Mouse (Mus musculus): Measurements from ENCODE around the gene Pigk.
"Not testable (repeated sequence)": the region's sequence is repeated elsewhere in the genome, so short reads cannot be mapped to it uniquely, and the experiment has no call there.

Pigk gene

GRCm38 (mm10) chr3:152713991-152714902, at the start of gene Pigk:
Gene Pigk (plus strand): TSS chr3:152714100.
- peak; percentile 75 for DNase-seq (ENCODE audit: low spot score)

GRCm38 (mm10) chr3:152666991-152667355, 46.9 kb upstream of the Pigk start:
- DNase-seq (ENCODE audit: low spot score): no peak

GRCm38 (mm10) chr3:152667356-152668211, 46.3 kb upstream of the Pigk start:
- no peak for DNase-seq (ENCODE audit: low spot score)

- no peak for DNase-seq (ENCODE audit: low spot score)
These were observed 45.7 kb upstream of the Pigk start, which contains the start of gene Ak5 for GRCm38 (mm10) chr3:152668239-152668638. Gene Ak5 (minus strand): TSS chr3:152668360.

GRCm38 (mm10) chr3:152668793-152669192, 45.1 kb upstream of the Pigk start:
- no peak for DNase-seq (ENCODE audit: low spot score)

- DNase-seq (ENCODE audit: low spot score): no peak
These were observed 44.1 kb upstream of the Pigk start for GRCm38 (mm10) chr3:152669783-152670182.

- DNase-seq (ENCODE audit: low spot score): no peak
These were observed 39.2 kb upstream of the Pigk start for GRCm38 (mm10) chr3:152674663-152675062.

GRCm38 (mm10) chr3:152688532-152688931, 25.4 kb upstream of the Pigk start:
- no peak for DNase-seq (ENCODE audit: low spot score)

GRCm38 (mm10) chr3:152689105-152689504, 24.8 kb upstream of the Pigk start:
- DNase-seq (ENCODE audit: low spot score): no peak

GRCm38 (mm10) chr3:152694950-152695349, 18.9 kb upstream of the Pigk start:
- no peak for DNase-seq (ENCODE audit: low spot score)

- DNase-seq (ENCODE audit: low spot score): no peak
These were observed 15.9 kb upstream of the Pigk start for GRCm38 (mm10) chr3:152698017-152698416.

GRCm38 (mm10) chr3:152699261-152699660, 14.6 kb upstream of the Pigk start:
- DNase-seq (ENCODE audit: low spot score): no peak

GRCm38 (mm10) chr3:152701536-152701935, 12.4 kb upstream of the Pigk start:
- not testable (repeated sequence) for DNase-seq (ENCODE audit: low spot score)

- DNase-seq (ENCODE audit: low spot score): no peak
These were observed 11.5 kb upstream of the Pigk start for GRCm38 (mm10) chr3:152702274-152702843.

- no peak for DNase-seq (ENCODE audit: low spot score)
These were observed 8.1 kb upstream of the Pigk start for GRCm38 (mm10) chr3:152705826-152706225.

GRCm38 (mm10) chr3:152706901-152707300, 7.0 kb upstream of the Pigk start:
- DNase-seq (ENCODE audit: low spot score): no peak

GRCm38 (mm10) chr3:152707321-152707823, 6.5 kb upstream of the Pigk start:
- no peak for DNase-seq (ENCODE audit: low spot score)

GRCm38 (mm10) chr3:152709936-152710335, 4.0 kb upstream of the Pigk start:
- DNase-seq (ENCODE audit: low spot score): no peak

GRCm38 (mm10) chr3:152712957-152713356, 943 bp upstream of the Pigk start:
- no peak for DNase-seq (ENCODE audit: low spot score)

- DNase-seq (ENCODE audit: low spot score): no peak
These were observed 7.4 kb downstream of the Pigk start for GRCm38 (mm10) chr3:152721301-152721700.

- no peak for DNase-seq (ENCODE audit: low spot score)
These were observed 8.9 kb downstream of the Pigk start for GRCm38 (mm10) chr3:152722836-152723235.

- no peak for DNase-seq (ENCODE audit: low spot score)
These were observed 10.5 kb downstream of the Pigk start for GRCm38 (mm10) chr3:152724446-152724845.

Data from urinary bladder, postnatal 10 days (tissue).